In genomic region chr1:89943202-89943601, GRCm38 (mm10) we compare ENCODE assay signal across 9 mouse cellular contexts. TPM values are rescaled to one million over a fixed set of nuclear protein-coding genes. Genes with fewer than 3 reads are reported as not detected.
DNase-seq lines count a peak whose midpoint lies in the region; ATAC-seq and TF ChIP-seq lines count a peak whose summit lies in the region.
"Had no signal": no experiment of that assay in that cellular context is flagged by ENCODE, and none has a peak within 500 bp of the region (broad histone marks: within the 10 kb centered on the region; RNA-seq: fewer than 3 reads in every experiment).

No protein-coding gene starts in this region.

- H3K4me1 ChIP-seq in liver, embryonic 11.5 days (replicated peaks; ENCODE audit: control insufficient read depth, insufficient read depth, low read length): no peaks in the 10 kb centered on the region; the same call in none of the 2 replicates
- H3K4me1 ChIP-seq in hindbrain, postnatal 0 days (ENCODE audit: insufficient read depth, low read length): 0 out of 2 replicates have a peak, but pooled peaks cover 6% of the 10 kb centered on the region
- peaks cover 5% of the 10 kb centered on the region for H3K4me1 ChIP-seq in limb, embryonic 14.5 days (ENCODE audit: control insufficient read depth, insufficient read depth, low read length)

- 3% methylated on average over 16 of the region's 16 CpGs for WGBS in liver, embryonic 11.5 days
- 1% methylated on average over 16 of the region's 16 CpGs for WGBS in hindbrain, postnatal 0 days
- 4% methylated on average over 16 of the region's 16 CpGs for WGBS in limb, embryonic 14.5 days

- DNase-seq in liver: peak; percentile 66
- no peak for DNase-seq in liver, embryonic 11.5 days (ENCODE audit: low spot score)
- DNase-seq in cerebellum, adult 11-12 months: peak; percentile 60
- DNase-seq in gastrocnemius, adult 8-10 months (ENCODE audit: low spot score in 2 of 2): peak; percentile 40 to 57
- peak; percentile 88 for DNase-seq in hindbrain, postnatal 0 days (ENCODE audit: low spot score)
- peak; percentile 81 for DNase-seq in limb, embryonic 14.5 days (ENCODE audit: low spot score)
- peak; percentile 8 for DNase-seq in naive thymus-derived CD4-positive, alpha-beta T cell, adult 2 months (ENCODE audit: low read depth)
- peak; percentile 58 for DNase-seq in thymus, postnatal 0 days (ENCODE audit: low spot score)

- TF ChIP-seq POLR2A in limb, embryonic 14.5 days (IDR thresholded peaks at IDR 0.05; ENCODE audit: borderline replicate concordance, extremely low read depth, insufficient read depth, insufficient read length): no peak

- peak; percentile 89 for TF ChIP-seq CTCF in hindbrain, postnatal 0 days (IDR thresholded peaks at IDR 0.05; ENCODE audit: low read depth)

- no peak for ATAC-seq in liver, embryonic 11.5 days (replicated peaks; ENCODE audit: low FRiP score)
- ATAC-seq in hindbrain, postnatal 0 days: peak; percentile 61; the same call in 1 of the 2 replicates
- ATAC-seq in limb, embryonic 14.5 days (ENCODE audit: low FRiP score, low read depth): peak; percentile 76

- peaks cover 76% of the 10 kb centered on the region for H3K27me3 ChIP-seq in liver, embryonic 11.5 days (replicated peaks; ENCODE audit: control insufficient read depth, insufficient read depth, low read length)
- peaks cover 34% of the 10 kb centered on the region for H3K27me3 ChIP-seq in hindbrain, postnatal 0 days (ENCODE audit: insufficient read depth, low read length)
- H3K27me3 ChIP-seq in limb, embryonic 14.5 days (ENCODE audit: control insufficient read depth, insufficient read depth, low read length): peaks cover 66% of the 10 kb centered on the region

- no peak overlapping the region for H3K4me3 ChIP-seq in liver, embryonic 11.5 days (ENCODE audit: low read depth, low read length)
- no peak overlapping the region for H3K4me3 ChIP-seq in hindbrain, postnatal 0 days (ENCODE audit: low read length)
- no peak overlapping the region for H3K4me3 ChIP-seq in limb, embryonic 14.5 days (replicated peaks; ENCODE audit: low read length)

- H3K36me3 ChIP-seq in liver, embryonic 11.5 days (ENCODE audit: control insufficient read depth, insufficient read depth, low read length): no peaks in the 10 kb centered on the region
- H3K36me3 ChIP-seq in hindbrain, postnatal 0 days (ENCODE audit: insufficient read depth, low read length): no peaks in the 10 kb centered on the region
- no peaks in the 10 kb centered on the region for H3K36me3 ChIP-seq in limb, embryonic 14.5 days (ENCODE audit: control insufficient read depth, insufficient read depth, low read length)

- H3K4me2 ChIP-seq in liver, embryonic 11.5 days: no peak overlapping the region
- H3K4me2 ChIP-seq in hindbrain, postnatal 0 days (ENCODE audit: low read depth, low read length): 0 out of 2 replicates have a peak overlapping the region, but pooled peaks have one; percentile 13
- no peak overlapping the region for H3K4me2 ChIP-seq in limb, embryonic 14.5 days (replicated peaks; ENCODE audit: low read depth, low read length, severe bottlenecking)

- no peaks in the 10 kb centered on the region for H3K9me3 ChIP-seq in liver, embryonic 11.5 days (ENCODE audit: control insufficient read depth, low read length)
- H3K9me3 ChIP-seq in hindbrain, postnatal 0 days (ENCODE audit: low read length): no peaks in the 10 kb centered on the region
- H3K9me3 ChIP-seq in limb, embryonic 14.5 days (ENCODE audit: control insufficient read depth, low read length): no peaks in the 10 kb centered on the region

- H3K9ac ChIP-seq in liver, embryonic 11.5 days (ENCODE audit: low read depth, low read length): no peak overlapping the region
- no peak overlapping the region for H3K9ac ChIP-seq in hindbrain, postnatal 0 days (replicated peaks; ENCODE audit: low read length)
- H3K9ac ChIP-seq in limb, embryonic 14.5 days (ENCODE audit: low read depth, low read length, severe bottlenecking): no peak overlapping the region

- no peak overlapping the region for H3K27ac ChIP-seq in liver, embryonic 11.5 days (ENCODE audit: low read depth, low read length)
- no peak overlapping the region for H3K27ac ChIP-seq in hindbrain, postnatal 0 days
- no peak overlapping the region for H3K27ac ChIP-seq in limb, embryonic 14.5 days (replicated peaks; ENCODE audit: low read depth, low read length)
- H3K27ac ChIP-seq: macrophage had no signal

RNA-seq across cellular contexts. Expression of gene Gbx2, which starts 12.2 kb away (rescaled TPM):
- 2.2 and 2.9 TPM in 2 replicates for polyA plus RNA-seq in liver, embryonic 11.5 days (2014; fragmentation: Nextera tagmentation; extraction: Ambion mirVana)
- total RNA-seq in gastrocnemius, adult 8-10 months (2022): under 1 TPM; 0.38 to 0.68 (median 0.54) TPM
- total RNA-seq in hindbrain, postnatal 0 days (2014; rRNA removed): 22.1 and 27.7 TPM in 2 replicates
- 25.6 and 26.9 TPM in 2 replicates for polyA plus RNA-seq in hindbrain, postnatal 0 days (2015; fragmentation: Nextera tagmentation; extraction: Ambion mirVana)
- polyA plus RNA-seq in limb, embryonic 14.5 days (2012; rRNA removed): 0.21 and 0.24 TPM in 2 replicates
- polyA plus RNA-seq in limb, embryonic 14.5 days (2014; fragmentation: Nextera tagmentation; extraction: Ambion mirVana): 0.17 and 0.33 TPM in 2 replicates
- polyA plus RNA-seq in thymus, postnatal 0 days (2015; fragmentation: Nextera tagmentation; extraction: Ambion mirVana): 0.09 and 0.17 TPM in 2 replicates
